Mouse (Mus musculus) cortical plate, adult 2 months (tissue): Measurements from ENCODE around the gene Abca13.

Experiments used
- CTCF ChIP-seq: fragments of 200-500 bp; IDR thresholded peaks from 2 replicates; pipeline ENCODE4 v1.5.1; 2011; ENCODE audit warnings: mild to moderate bottlenecking, control low read depth, low read length; ENCODE audit not compliant: insufficient read depth; ENCODE audit errors: extremely low read depth
- POLR2A ChIP-seq: fragments of 200-500 bp; IDR thresholded peaks from 2 replicates; pipeline ENCODE4 v1.6.1; 2011; ENCODE audit warnings: mild to moderate bottlenecking, low read length, control low read depth; ENCODE audit not compliant: insufficient read depth; ENCODE audit errors: extremely low read depth

DNA sequence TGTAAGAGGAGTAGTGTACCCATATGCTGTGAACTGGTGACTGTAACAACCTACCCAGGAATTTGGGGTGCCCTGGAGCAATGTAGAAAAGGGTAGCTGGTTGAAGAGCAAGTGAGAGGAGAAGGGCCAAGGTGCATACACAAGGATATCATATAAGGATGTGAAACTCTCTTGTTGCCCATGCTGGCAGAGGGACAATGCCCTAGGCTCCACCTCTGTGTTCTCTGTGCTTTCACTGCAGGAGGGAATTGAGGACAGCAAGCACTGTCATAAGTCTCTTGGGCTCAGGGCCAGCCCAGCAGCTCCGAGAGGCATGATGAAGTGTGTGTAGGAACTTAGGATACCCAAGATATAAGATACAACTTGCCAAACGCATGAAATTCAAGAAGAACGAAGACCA is 225.2 kb downstream of the Abca13 start:
- TF ChIP-seq CTCF = no peak
- no peak for TF ChIP-seq POLR2A
